Mouse (Mus musculus) adrenal gland, adult 2 months (tissue): Measurements from ENCODE around the gene Hivep2. TPM values are rescaled to one million over a fixed set of nuclear protein-coding genes. Genes with fewer than 3 reads are reported as not detected.

Source experiments
- DNase-seq: peaks from one replicate; pipeline ENCODE4 v3.0.0; 2021
- polyA plus RNA-seq: library from polyadenylated mRNA; depleted of rRNA; stranded (reverse); fragments of >200 nt; gene quantifications from 2 replicates; pipeline ENCODE4 v1.2.3, GENCODE M21; 2012
- total RNA-seq, 2 experiments: library from RNA; stranded (reverse); gene quantifications; 2 replicates each; pipeline ENCODE4 v1.2.3; 2021

Hivep2 gene
- total and polyA plus RNA-seq, 3 experiments: 5.5 to 46.0 (median 27.9) TPM

- DNase-seq: no peak
Observed at GRCm38 (mm10) chr10:14048916-14049445, 83.1 kb downstream of the Hivep2 start.

GRCm38 (mm10) chr10:14049686-14050085 is 83.8 kb downstream of the Hivep2 start:
- DNase-seq: no peak

- DNase-seq: no peak
Observed at GRCm38 (mm10) chr10:14050586-14050985, 84.7 kb downstream of the Hivep2 start.

GRCm38 (mm10) chr10:14052109-14052689 is 86.3 kb downstream of the Hivep2 start:
- DNase-seq: no peak

- no peak for DNase-seq
Observed at GRCm38 (mm10) chr10:14054860-14055259, 89.0 kb downstream of the Hivep2 start.

- DNase-seq: peak; percentile 46
Observed at GRCm38 (mm10) chr10:14055533-14055981, 89.7 kb downstream of the Hivep2 start.

- no peak for DNase-seq
Observed at GRCm38 (mm10) chr10:14056057-14056456, 90.2 kb downstream of the Hivep2 start.

GRCm38 (mm10) chr10:14056584-14057451 is 90.9 kb downstream of the Hivep2 start:
- peak; percentile 85 for DNase-seq

- no peak for DNase-seq
Observed at GRCm38 (mm10) chr10:14057841-14058605, 92.1 kb downstream of the Hivep2 start.

- no peak for DNase-seq
Observed at GRCm38 (mm10) chr10:14058742-14059141, 92.9 kb downstream of the Hivep2 start.

- no peak for DNase-seq
Observed at GRCm38 (mm10) chr10:14059581-14059980, 93.7 kb downstream of the Hivep2 start.

GRCm38 (mm10) chr10:14060302-14060701 is 94.4 kb downstream of the Hivep2 start:
- DNase-seq: no peak

- no peak for DNase-seq
Observed at GRCm38 (mm10) chr10:14063226-14063625, 97.4 kb downstream of the Hivep2 start.

- DNase-seq: no peak
Observed at GRCm38 (mm10) chr10:14064759-14065395, 99.0 kb downstream of the Hivep2 start.

GRCm38 (mm10) chr10:14067802-14068201 is 101.9 kb downstream of the Hivep2 start:
- no peak for DNase-seq

GRCm38 (mm10) chr10:14070498-14071079 is 104.7 kb downstream of the Hivep2 start:
- no peak for DNase-seq

- no peak for DNase-seq
Observed at GRCm38 (mm10) chr10:14072504-14072903, 106.6 kb downstream of the Hivep2 start.

GRCm38 (mm10) chr10:14075767-14076166 is 109.9 kb downstream of the Hivep2 start:
- no peak for DNase-seq

GRCm38 (mm10) chr10:14076880-14077279 is 111.0 kb downstream of the Hivep2 start:
- DNase-seq: no peak

GRCm38 (mm10) chr10:14080830-14081229 is 115.0 kb downstream of the Hivep2 start:
- DNase-seq: peak; percentile 50

- DNase-seq: no peak
Observed at GRCm38 (mm10) chr10:14081824-14082223, 115.9 kb downstream of the Hivep2 start.
